Comparison of ENCODE assay signal across 8 mouse cellular contexts in the genomic region with DNA sequence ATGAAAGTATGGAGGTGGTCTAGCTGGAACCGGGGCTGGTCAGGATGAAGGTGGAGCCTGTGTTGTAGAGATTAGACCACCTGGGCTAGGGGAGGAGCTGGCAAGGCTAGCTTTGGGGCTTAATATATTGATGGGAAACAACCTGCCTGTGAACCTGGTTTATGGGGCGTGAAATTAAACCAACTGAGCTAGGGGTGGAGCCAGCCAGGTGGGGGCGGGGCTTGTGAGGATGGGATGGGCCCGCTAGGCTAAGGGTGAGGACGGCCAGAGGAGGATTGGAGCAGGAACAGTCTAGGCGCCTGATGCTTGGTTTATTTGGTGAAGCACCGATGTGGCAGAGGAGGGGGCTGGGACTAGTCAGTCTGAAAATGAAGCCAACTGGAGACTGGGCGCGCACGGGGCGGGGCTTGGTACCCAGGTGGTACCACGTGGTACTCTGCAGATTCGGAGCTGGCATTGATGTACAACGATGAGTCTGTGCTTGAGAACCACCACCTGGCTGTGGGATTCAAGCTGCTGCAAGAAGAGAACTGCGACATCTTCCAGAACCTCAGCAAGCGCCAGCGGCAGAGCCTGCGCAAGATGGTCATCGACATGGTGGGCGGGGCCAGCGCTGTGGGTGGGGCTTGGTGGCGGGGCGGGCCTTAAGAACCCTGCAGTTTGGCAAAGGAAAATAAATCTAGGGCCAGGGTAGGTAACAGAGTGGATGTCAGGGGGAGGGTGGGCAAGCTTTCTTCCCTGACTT. TPM values are rescaled to one million over a fixed set of nuclear protein-coding genes. Genes with fewer than 3 reads are reported as not detected.
A peak's percentile ranks its signal among the peaks of the same experiment; 100 is the strongest.
DNase-seq lines count a peak whose midpoint lies in the region; ATAC-seq and TF ChIP-seq lines count a peak whose summit lies in the region.

No protein-coding gene starts in this region.

- H3K4me2 ChIP-seq in hindbrain, embryonic 14.5 days (replicated peaks), result peak overlapping the region; percentile 48
- H3K4me2 ChIP-seq in neural tube, embryonic 12.5 days (replicated peaks), result peak overlapping the region; percentile 63

- peak overlapping the region; percentile 28; the same call in 1 of the 2 replicates for H3K9ac ChIP-seq in hindbrain, embryonic 14.5 days
- H3K9ac ChIP-seq in neural tube, embryonic 12.5 days, result peak overlapping the region; percentile 44; the same call in 1 of the 2 replicates

- peak overlapping the region; percentile 37 for H3K4me3 ChIP-seq in erythroblast, embryonic 14.5 days (replicated peaks)
- H3K4me3 ChIP-seq in bone marrow, adult 2 months (replicated peaks; ENCODE audit: control insufficient read depth, low read depth, low read length), result no peak overlapping the region
- peak overlapping the region; percentile 18 for H3K4me3 ChIP-seq in hindbrain, embryonic 14.5 days (replicated peaks; ENCODE audit: low read length)
- peak overlapping the region; percentile 34 for H3K4me3 ChIP-seq in neural tube, embryonic 12.5 days

- no peaks in the 10 kb centered on the region for H3K36me3 ChIP-seq in erythroblast, embryonic 14.5 days (ENCODE audit: control insufficient read depth)
- peaks cover 40% of the 10 kb centered on the region for H3K36me3 ChIP-seq in hindbrain, embryonic 14.5 days (replicated peaks; ENCODE audit: control insufficient read depth, insufficient read depth)
- peaks cover 5% of the 10 kb centered on the region; the same call in 1 of the 2 replicates for H3K36me3 ChIP-seq in neural tube, embryonic 12.5 days

- TF ChIP-seq CTCF in bone marrow, adult 2 months (IDR thresholded peaks at IDR 0.05; ENCODE audit: control insufficient read depth, insufficient read depth, low read length), result no peak

- intact Hi-C loops in left cerebral cortex, postnatal 4 days (cut with DNase I), result no loop called here

- TF ChIP-seq POLR2A in bone marrow, adult 2 months (IDR thresholded peaks at IDR 0.05; ENCODE audit: borderline replicate concordance, control insufficient read depth, low read depth, low read length), result no peak

- DNase-seq in hindbrain, embryonic 14.5 days (ENCODE audit: low spot score), result peak; percentile 53
- peak; percentile 46 for DNase-seq in left cerebral cortex, postnatal 4 days
- no peak for DNase-seq in urinary bladder, postnatal 25 days (ENCODE audit: low spot score)

- 75% methylated on average over 23 of the region's 23 CpGs for WGBS in bone marrow, adult 2 months
- 5% methylated on average over 23 of the region's 23 CpGs for WGBS in hindbrain, embryonic 14.5 days
- 2% methylated on average over 23 of the region's 23 CpGs for WGBS in neural tube, embryonic 12.5 days

- ATAC-seq in erythroblast, adult 5-6 weeks (replicated peaks; ENCODE audit: low FRiP score, poor library complexity, severe bottlenecking), result no peak
- ATAC-seq in hindbrain, embryonic 14.5 days (ENCODE audit: low FRiP score), result peak; percentile 68
- peak; percentile 80 for ATAC-seq in neural tube, embryonic 12.5 days (ENCODE audit: low FRiP score, low read depth)
- ATAC-seq in activated CD4-positive, CD25-positive, alpha-beta regulatory T cell, adult 4 months, result no peak

- H3K27ac ChIP-seq in bone marrow, adult 2 months (ENCODE audit: control insufficient read depth, insufficient read depth, low read depth, low read length, poor library complexity), result peak overlapping the region; percentile 31
- H3K27ac ChIP-seq in hindbrain, embryonic 14.5 days, result no peak overlapping the region
- no peak overlapping the region for H3K27ac ChIP-seq in neural tube, embryonic 12.5 days

- H3K27me3 ChIP-seq in erythroblast, embryonic 14.5 days (ENCODE audit: control insufficient read depth), result no peaks in the 10 kb centered on the region
- H3K27me3 ChIP-seq in hindbrain, embryonic 14.5 days (ENCODE audit: control insufficient read depth, insufficient read depth, low read length), result no peaks in the 10 kb centered on the region
- no peaks in the 10 kb centered on the region for H3K27me3 ChIP-seq in neural tube, embryonic 12.5 days (replicated peaks)

- no peaks in the 10 kb centered on the region for H3K9me3 ChIP-seq in erythroblast, embryonic 14.5 days (ENCODE audit: control insufficient read depth, low read length)
- H3K9me3 ChIP-seq in hindbrain, embryonic 14.5 days (ENCODE audit: control insufficient read depth, low read length), result no peaks in the 10 kb centered on the region
- no peaks in the 10 kb centered on the region for H3K9me3 ChIP-seq in neural tube, embryonic 12.5 days

- peaks cover 17% of the 10 kb centered on the region for H3K4me1 ChIP-seq in erythroblast, embryonic 14.5 days (ENCODE audit: control insufficient read depth)
- peaks cover 4% of the 10 kb centered on the region for H3K4me1 ChIP-seq in bone marrow, adult 2 months (ENCODE audit: control insufficient read depth, insufficient read depth, low read length)
- H3K4me1 ChIP-seq in hindbrain, embryonic 14.5 days (replicated peaks; ENCODE audit: control insufficient read depth, insufficient read depth, low read length), result 0 out of 2 replicates have a peak, but pooled peaks cover 3% of the 10 kb centered on the region
- H3K4me1 ChIP-seq in neural tube, embryonic 12.5 days, result peaks cover 10% of the 10 kb centered on the region

RNA-seq across cellular contexts. Expression of gene Keap1, which starts 34.5 kb away (rescaled TPM):
- 4.2 and 5.2 TPM in 2 replicates for polyA plus RNA-seq in erythroblast, embryonic 14.5 days (2012)
- 4.6 and 6.9 TPM in 2 replicates for total RNA-seq in erythroblast, adult 5-6 weeks (2015; ENCODE audit: low replicate concordance)
- 6.8 and 8.9 TPM in 2 replicates for total RNA-seq in erythroblast, adult 5-6 weeks (2017; ENCODE audit: low replicate concordance)
- 24.7 and 35.1 TPM in 2 replicates for polyA plus RNA-seq in bone marrow, adult 2 months (2011; ENCODE audit: insufficient read depth, insufficient read length, low replicate concordance, missing spikeins)
- 39.3 and 43.6 TPM in 2 replicates for polyA plus RNA-seq in hindbrain, embryonic 14.5 days (2014; fragmentation: Nextera tagmentation; extraction: Ambion mirVana)
- total RNA-seq in left cerebral cortex, postnatal 4 days (2021), result 10 to 100 TPM; 49.0 to 50.8 TPM
- 53.9 and 55.1 TPM in 2 replicates for polyA plus RNA-seq in neural tube, embryonic 12.5 days (2016; fragmentation: Nextera tagmentation; extraction: Ambion mirVana)
- polyA plus RNA-seq in activated CD4-positive, CD25-positive, alpha-beta regulatory T cell, adult 4 months (2017; shearing (Covaris generic)), result 10 to 100 TPM; 16.9 to 30.0 TPM

RNA-seq across cellular contexts. Expression of gene Pde4a, which starts 39.2 kb away (rescaled TPM):
- 0.04 and 0.05 TPM in 2 replicates for polyA plus RNA-seq in erythroblast, embryonic 14.5 days (2012)
- total RNA-seq in erythroblast, adult 5-6 weeks (2015; ENCODE audit: low replicate concordance), result 2.5 and 2.7 TPM in 2 replicates
- 0.77 and 1.1 TPM in 2 replicates for total RNA-seq in erythroblast, adult 5-6 weeks (2017; ENCODE audit: low replicate concordance)
- 6.5 and 7.9 TPM in 2 replicates for polyA plus RNA-seq in bone marrow, adult 2 months (2011; ENCODE audit: insufficient read depth, insufficient read length, low replicate concordance, missing spikeins)
- 28.8 and 35.5 TPM in 2 replicates for polyA plus RNA-seq in hindbrain, embryonic 14.5 days (2014; fragmentation: Nextera tagmentation; extraction: Ambion mirVana)
- 10 to 100 TPM; 44.4 to 47.3 TPM for total RNA-seq in left cerebral cortex, postnatal 4 days (2021)
- 12.3 and 14.7 TPM in 2 replicates for polyA plus RNA-seq in neural tube, embryonic 12.5 days (2016; fragmentation: Nextera tagmentation; extraction: Ambion mirVana)
- 1 to 10 TPM in 1 of 2 experiments, under 1 TPM in 1; 0.44 to 1.1 TPM for polyA plus RNA-seq in activated CD4-positive, CD25-positive, alpha-beta regulatory T cell, adult 4 months (2017; shearing (Covaris generic))

RNA-seq across cellular contexts. Expression of gene S1pr5, which starts 43.5 kb away (rescaled TPM):
- not detected in 2 replicates for polyA plus RNA-seq in erythroblast, embryonic 14.5 days (2012)
- 1.7 TPM in 1 of 2 replicates, not detected in the other for total RNA-seq in erythroblast, adult 5-6 weeks (2015; ENCODE audit: low replicate concordance)
- total RNA-seq in erythroblast, adult 5-6 weeks (2017; ENCODE audit: low replicate concordance), result 1.1 and 3.2 TPM in 2 replicates
- polyA plus RNA-seq in bone marrow, adult 2 months (2011; ENCODE audit: insufficient read depth, insufficient read length, low replicate concordance, missing spikeins), result 0.65 and 1.00 TPM in 2 replicates
- 3.9 and 4.1 TPM in 2 replicates for polyA plus RNA-seq in hindbrain, embryonic 14.5 days (2014; fragmentation: Nextera tagmentation; extraction: Ambion mirVana)
- 1 to 10 TPM; 2.5 to 2.8 TPM for total RNA-seq in left cerebral cortex, postnatal 4 days (2021)
- polyA plus RNA-seq in neural tube, embryonic 12.5 days (2016; fragmentation: Nextera tagmentation; extraction: Ambion mirVana), result 1.5 and 2.0 TPM in 2 replicates
- under 1 TPM in 1 of 2 experiments, not detected in 1; 0.34 TPM for polyA plus RNA-seq in activated CD4-positive, CD25-positive, alpha-beta regulatory T cell, adult 4 months (2017; shearing (Covaris generic))

RNA-seq across cellular contexts. Expression of gene Cdc37, which starts 54.9 kb away (rescaled TPM):
- polyA plus RNA-seq in erythroblast, embryonic 14.5 days (2012), result 12.7 and 17.4 TPM in 2 replicates
- 21.9 and 29.8 TPM in 2 replicates for total RNA-seq in erythroblast, adult 5-6 weeks (2015; ENCODE audit: low replicate concordance)
- total RNA-seq in erythroblast, adult 5-6 weeks (2017; ENCODE audit: low replicate concordance), result 35.5 and 75.3 TPM in 2 replicates
- 29.6 and 51.1 TPM in 2 replicates for polyA plus RNA-seq in bone marrow, adult 2 months (2011; ENCODE audit: insufficient read depth, insufficient read length, low replicate concordance, missing spikeins)
- 192 and 215 TPM in 2 replicates for polyA plus RNA-seq in hindbrain, embryonic 14.5 days (2014; fragmentation: Nextera tagmentation; extraction: Ambion mirVana)
- total RNA-seq in left cerebral cortex, postnatal 4 days (2021), result 100 to 1,000 TPM; 125 TPM
- polyA plus RNA-seq in neural tube, embryonic 12.5 days (2016; fragmentation: Nextera tagmentation; extraction: Ambion mirVana), result 271 and 293 TPM in 2 replicates
- polyA plus RNA-seq in activated CD4-positive, CD25-positive, alpha-beta regulatory T cell, adult 4 months (2017; shearing (Covaris generic)), result 100 to 1,000 TPM; 102 to 129 TPM

Comparison
In these comparisons a context has a peak if more than half of its experiments do, and no peak if none do; other contexts are left out.
1. ATAC-seq: peak in hindbrain, embryonic 14.5 days (single experiment) and neural tube, embryonic 12.5 days (single experiment); none in erythroblast, adult 5-6 weeks (single experiment) and activated CD4-positive, CD25-positive, alpha-beta regulatory T cell, adult 4 months (single experiment).